Mouse (Mus musculus): ENCODE data around the gene Cct2.

DNA sequence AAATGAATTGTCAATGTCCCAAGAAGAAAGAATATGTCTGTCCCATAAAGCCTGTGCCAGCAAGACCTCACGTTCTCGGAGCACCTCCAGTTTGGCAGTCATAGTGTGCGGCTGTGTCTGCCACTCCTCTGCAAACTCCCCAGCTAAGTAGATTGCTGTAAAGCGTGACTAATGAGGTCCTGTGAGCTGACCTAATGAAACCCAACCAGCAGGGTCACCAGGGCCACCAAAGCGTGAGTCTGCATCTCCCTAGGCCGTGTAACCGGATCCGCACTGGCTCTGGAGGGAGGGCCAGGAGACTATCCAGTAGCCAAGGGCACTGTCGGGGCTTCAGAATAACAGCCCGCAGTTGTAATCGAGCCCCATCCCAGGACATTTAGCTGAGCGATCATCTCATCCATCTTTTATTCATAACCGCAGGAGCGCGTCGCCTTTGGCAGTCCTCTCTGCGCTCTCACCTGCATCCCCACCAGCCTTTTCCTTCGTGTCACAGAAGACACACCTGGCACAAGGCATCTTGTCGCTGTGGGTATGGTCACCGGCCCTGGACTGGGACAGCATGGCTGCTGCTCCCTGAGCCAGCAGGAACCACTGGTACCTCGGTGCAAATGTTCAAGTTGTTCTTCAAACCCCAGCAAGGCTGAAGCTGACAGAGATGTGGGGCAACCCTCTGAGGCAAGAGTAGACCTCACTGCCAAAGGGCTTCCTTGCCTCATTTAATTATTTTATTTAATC, 42.4 kb downstream of the Cct2 start:
- TF ChIP-seq CTCF (IDR thresholded peaks at IDR 0.05; ENCODE audit: control insufficient read depth, insufficient read depth, insufficient replicate concordance, low read depth, low read length) (no peak), POLR2A (IDR thresholded peaks at IDR 0.05; ENCODE audit: control insufficient read depth, low read depth, low read length) (no peak)
